Mouse (Mus musculus) erythroblast, adult 5-6 weeks (primary cell): ENCODE data around the gene Dusp8. TPM values are rescaled to one million over a fixed set of nuclear protein-coding genes. Genes with fewer than 3 reads are reported as not detected.
"Not testable (repeated sequence)": the region's sequence is repeated elsewhere in the genome, so short reads cannot be mapped to it uniquely, and the experiment has no call there.

Experiments
- ATAC-seq: replicated peaks from 2 replicates; pipeline ENCODE4 v1.8.0; 2016; ENCODE audit warnings: moderate number of reproducible peaks, mild to moderate bottlenecking, moderate TSS enrichment, inconsistent platforms; ENCODE audit not compliant: poor library complexity, low FRiP score, severe bottlenecking
- total RNA-seq, 2 experiments: library from RNA; stranded (forward) in 1 of 2; stranded (reverse) in 1 of 2; fragments of 150-400 nt in 1 of 2; fragments of 200-764, 138-1000 nt in 1 of 2; gene quantifications; 2 replicates each; pipeline versions ENCODE4 v1.2.3 to v1.2.4; 2015 to 2017; ENCODE audit warnings: low replicate concordance in 2 of 2

Gene Dusp8
- total RNA-seq (2015; ENCODE audit: low replicate concordance) (13.3 and 22.2 TPM in 2 replicates), total RNA-seq (2017; ENCODE audit: low replicate concordance) (14.7 and 15.9 TPM in 2 replicates)

DNA sequence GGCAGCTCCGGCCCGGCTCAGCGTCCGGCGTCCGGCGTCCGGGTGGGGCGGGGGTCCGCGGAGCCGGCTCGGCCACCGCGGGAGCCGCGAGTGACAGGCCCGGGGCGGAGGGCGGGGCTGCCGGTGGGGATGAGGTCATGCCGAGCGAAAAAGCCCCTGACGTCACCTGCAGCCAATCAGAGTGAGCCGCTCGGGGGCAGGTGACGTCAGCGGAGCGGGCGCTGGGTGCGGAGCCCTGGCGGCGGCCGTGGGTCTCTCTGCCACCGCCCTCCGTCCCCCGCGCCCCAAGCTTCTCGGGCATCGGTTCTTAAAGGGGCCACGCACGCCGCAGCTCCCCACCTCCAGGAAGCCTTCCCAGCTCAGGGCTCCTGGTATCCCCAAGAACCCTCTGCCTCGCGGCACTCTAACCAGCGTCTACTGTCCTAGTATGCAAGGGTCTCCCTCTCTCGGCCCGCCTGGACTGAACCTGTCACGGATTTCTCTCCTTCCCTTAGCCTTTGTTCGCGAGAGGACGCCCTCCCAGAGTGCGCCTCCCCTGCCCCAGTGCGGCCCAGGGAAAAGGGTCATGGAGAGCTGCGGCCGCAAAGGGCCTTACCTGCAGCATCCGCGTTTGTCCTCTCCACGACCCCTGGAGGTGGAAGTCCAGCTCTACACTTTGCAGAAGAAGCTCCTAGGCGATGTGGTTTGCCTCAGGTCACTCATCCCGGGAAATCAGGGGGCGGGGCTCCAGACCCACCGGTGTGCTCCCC lies at the start of gene Dusp8:
Gene Dusp8 (minus strand): TSS at position 661 of the 749 bp plus-strand sequence.
- peak; percentile 76 for ATAC-seq

DNA sequence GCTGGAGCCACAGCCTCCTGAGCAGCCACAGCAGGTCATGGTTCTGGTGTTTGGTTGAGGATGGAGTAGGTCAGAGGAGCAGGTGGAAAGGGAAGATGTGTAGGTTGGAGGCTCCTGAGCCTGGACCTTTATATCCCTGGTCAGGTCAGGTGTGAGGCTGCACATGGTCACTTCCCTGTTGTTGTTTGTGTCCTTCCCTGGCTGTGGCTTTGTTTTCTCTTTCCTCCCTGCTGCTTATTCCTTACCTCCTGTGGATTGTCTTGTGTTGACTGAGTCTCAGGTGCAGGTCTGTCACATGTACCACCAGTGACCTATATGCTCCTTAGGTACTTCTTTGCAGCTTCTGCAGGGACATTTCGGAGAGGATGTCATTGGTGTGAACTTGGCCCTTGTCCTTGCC lies 48.9 kb upstream of the Dusp8 start, which contains the start of gene Gm45337:
Gene Gm45337 (minus strand): TSS at position 101 of the 400 bp plus-strand sequence.
- ATAC-seq: no peak

DNA sequence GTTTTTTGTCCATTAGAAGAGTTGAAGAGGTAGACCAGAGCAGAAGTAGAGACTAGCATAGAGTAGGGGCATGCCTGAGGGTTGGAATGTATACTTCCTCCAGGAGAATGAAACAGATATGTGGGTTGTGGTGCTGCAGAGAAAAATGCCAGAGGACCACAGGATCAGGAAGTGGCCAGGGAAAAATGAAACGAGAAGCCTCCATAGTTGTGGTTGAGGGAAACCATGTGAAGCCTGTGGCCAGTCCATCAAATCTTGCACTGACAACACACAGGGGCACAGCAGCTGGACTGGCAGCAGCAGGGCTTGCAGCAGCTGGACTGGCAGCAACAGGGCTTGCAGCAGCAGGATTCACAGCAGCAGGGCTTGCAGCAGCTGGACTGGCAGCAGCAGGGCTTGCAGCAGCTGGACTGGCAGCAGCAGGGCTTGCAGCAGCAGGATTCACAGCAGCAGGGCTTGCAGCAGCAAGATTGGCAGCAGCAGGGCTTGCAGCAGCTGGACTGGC lies 47.9 kb upstream of the Dusp8 start:
- ATAC-seq: not testable (repeated sequence)

DNA sequence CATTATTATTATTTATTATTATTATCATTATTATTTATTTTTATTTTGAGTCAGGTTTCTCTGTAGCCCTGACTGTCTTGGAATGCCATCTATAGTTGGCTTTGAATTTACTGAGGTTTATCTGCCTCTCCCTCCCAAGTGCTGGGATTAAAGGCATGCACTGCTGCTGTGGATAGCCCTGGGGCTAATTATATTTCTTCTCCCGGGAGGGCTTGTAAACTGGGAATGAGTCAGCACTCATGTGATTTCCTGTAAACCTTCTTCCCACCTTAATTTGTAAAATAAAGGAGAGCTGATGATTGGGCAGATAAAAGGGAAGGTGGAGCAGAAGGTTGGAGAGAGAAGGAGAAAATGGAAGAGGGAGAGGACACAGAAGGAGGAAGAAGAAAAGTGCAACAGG lies 45.1 kb upstream of the Dusp8 start:
- ATAC-seq: no peak

DNA sequence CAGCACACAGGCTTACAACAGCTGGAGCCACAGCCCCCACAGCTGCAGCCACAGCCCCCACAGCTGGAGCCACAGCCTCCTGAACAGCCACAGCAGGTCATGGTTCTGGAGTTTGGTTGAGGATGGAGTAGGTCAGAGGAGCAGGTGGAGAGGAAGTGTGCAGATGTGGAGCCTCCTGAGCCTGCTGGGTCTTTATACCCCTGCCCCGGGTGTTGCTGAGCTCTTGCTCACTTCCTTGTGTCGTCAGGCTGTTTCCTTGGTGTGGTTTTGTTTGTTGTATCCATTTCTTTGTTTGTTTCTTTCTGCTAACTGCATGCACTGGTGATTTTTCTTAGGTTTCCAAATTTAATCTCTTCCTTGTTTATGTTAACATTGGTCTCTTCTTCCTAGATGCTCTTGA lies 40.3 kb upstream of the Dusp8 start, which contains the start of gene Gm39115:
Gene Gm39115 (minus strand): TSS at position 101 of the 400 bp plus-strand sequence.
- not testable (repeated sequence) for ATAC-seq

DNA sequence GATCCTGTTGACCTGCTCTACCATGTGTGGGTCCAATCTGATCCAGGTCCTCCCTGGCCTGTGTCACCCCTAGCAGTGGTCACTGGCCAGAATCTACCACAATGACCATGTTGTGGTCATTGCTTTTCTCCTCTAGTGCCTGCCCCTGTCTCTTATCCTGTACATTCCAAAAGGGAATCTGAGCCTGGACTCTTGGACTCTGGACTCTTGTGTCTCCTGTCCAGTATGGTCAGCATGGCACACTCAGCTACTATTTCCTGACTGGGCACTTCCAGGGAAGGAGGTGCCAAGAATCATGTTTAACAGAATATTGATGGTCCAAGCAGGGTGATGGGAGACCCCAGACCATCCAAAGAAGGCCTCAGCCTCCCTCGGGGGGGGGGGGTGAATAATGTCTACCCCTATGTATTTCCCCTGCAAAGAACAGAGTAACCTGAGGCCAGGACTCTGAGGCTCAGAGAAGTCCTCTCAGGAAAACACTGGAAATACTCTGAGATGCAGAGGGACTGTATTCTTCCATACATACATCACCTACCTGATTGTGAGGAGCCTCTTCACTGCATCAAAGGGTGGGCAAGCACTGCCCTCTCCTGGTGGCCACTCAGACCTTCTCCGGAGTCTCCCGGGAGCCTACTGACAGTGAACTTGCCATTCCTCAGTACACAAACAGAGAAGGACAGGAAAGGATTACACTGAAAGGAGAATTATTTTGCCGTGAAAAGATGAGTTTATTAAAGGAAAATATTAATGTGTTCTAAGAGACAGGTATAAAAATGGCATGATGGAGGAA lies 38.8 kb upstream of the Dusp8 start:
- no peak for ATAC-seq

DNA sequence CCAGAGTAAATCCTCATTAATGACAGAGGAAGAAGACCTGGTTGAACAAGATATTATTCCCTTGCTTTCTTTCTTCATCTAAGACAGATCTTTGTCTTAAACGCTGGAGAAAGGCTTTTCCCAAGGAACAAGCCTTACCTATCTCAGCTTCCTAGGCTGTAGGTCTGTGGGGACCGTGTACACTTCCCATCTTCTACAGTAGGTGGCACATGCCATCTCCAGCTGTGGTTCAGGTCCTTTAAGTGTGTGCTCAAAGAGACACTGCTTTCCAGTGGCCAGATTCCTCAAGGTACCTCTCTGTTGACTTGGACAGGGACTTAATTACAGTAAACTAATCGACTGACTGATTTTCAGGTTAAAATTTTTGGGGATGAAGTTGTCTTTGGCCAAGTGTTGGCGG lies 33.2 kb upstream of the Dusp8 start:
- ATAC-seq: no peak

DNA sequence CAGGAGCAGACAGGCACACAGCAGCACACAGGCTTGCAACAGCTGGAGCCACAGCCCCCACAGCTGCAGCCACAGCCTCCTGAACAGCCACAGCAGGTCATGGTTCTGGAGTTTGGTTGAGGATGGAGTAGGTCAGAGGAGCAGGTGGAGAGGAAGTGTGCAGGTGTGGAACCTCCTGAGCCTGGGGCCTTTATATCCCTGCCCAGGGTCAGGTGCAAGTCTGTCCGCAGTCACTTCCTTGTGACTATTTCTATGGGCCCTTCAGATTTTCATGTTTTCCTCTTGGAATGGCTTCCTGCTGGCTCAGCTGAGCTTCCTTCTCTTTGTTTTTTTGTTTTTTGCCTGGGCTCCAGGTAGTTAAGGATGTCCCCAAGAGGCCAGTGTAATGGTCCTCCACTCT lies 25.0 kb upstream of the Dusp8 start, which contains the start of gene Gm45618:
Gene Gm45618 (minus strand): TSS at position 101 of the 400 bp plus-strand sequence.
- ATAC-seq: not testable (repeated sequence)

DNA sequence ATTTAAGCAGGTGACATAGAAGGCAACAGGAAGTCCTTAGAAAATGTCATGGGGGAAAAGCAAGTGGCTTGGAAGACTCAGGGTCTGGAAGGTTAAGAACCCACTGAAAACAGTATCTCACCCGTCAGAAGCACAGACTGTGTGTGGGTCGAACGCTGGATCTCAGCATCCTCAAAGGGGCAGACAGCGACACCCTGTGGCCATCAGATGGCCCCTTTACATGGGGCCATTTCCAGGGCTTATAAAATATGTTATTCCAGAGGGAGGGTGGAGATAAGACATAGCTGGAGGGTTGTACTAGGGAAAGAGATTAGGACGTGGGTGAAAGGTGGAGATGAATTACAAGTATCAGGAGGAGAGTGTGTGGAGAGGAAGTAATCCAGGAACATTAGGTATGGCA lies 24.0 kb upstream of the Dusp8 start:
- peak; percentile 70 for ATAC-seq

DNA sequence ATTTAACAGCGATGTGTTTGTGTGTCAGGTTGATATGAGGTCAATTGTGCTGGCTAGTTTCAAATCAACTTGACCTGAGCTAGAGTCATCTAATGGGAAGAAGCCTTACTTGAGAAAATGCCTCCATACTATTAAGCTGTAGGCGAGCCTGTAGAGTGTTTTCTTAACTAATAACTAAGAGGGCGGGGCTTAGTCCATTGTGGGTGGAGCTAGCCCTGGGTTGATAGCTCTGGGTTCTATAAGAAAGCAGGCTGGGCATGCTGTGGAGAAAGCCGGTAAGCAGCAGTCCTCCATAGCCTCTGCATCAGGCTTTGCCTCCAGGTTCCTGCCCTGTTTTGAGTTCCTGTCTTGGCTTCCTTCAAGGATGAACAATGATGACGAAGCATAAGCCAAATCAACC lies 9.1 kb upstream of the Dusp8 start:
- 0 out of 2 replicates have a peak, but pooled peaks have one; percentile 50 for ATAC-seq

DNA sequence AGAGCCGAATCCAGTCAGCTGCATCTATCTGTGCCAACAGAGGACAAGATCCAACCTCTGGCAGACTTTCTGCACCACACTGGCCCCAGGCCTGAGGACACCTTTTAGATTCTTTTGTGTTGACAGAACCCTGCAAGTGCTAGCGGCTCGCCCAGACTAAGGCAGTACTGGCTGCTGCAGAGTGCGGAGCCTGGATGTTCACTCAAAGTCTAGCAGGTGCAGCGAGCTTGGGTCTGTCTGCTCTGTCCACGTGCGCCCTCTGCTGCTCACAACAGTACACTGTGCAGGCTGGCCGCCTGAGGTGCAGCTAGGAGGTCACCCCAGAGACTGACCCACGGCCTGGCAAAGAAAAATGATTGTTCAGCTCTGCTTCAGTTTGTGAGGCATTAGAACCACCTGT lies 2.1 kb upstream of the Dusp8 start:
- ATAC-seq: peak; percentile 67

DNA sequence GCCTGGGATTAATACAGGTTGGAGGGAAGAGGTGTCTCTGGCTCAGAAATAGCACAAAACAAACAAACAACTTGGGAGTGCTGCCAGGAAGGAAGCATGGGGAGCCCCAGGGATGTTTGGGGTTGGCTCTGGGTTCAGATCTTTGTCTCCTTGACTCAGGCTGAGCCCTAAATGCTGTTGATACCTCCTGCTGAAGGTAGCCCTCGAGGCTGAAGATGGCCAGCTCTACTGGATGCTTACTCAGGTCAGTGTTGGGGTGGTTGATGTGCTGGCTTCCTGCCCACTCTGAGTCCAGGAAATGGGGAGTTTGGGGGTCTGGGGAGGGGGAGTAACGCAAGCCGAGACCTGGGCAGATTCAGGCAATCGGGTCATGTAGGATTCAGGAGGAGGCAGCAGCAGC lies 1.1 kb upstream of the Dusp8 start:
- no peak for ATAC-seq

DNA sequence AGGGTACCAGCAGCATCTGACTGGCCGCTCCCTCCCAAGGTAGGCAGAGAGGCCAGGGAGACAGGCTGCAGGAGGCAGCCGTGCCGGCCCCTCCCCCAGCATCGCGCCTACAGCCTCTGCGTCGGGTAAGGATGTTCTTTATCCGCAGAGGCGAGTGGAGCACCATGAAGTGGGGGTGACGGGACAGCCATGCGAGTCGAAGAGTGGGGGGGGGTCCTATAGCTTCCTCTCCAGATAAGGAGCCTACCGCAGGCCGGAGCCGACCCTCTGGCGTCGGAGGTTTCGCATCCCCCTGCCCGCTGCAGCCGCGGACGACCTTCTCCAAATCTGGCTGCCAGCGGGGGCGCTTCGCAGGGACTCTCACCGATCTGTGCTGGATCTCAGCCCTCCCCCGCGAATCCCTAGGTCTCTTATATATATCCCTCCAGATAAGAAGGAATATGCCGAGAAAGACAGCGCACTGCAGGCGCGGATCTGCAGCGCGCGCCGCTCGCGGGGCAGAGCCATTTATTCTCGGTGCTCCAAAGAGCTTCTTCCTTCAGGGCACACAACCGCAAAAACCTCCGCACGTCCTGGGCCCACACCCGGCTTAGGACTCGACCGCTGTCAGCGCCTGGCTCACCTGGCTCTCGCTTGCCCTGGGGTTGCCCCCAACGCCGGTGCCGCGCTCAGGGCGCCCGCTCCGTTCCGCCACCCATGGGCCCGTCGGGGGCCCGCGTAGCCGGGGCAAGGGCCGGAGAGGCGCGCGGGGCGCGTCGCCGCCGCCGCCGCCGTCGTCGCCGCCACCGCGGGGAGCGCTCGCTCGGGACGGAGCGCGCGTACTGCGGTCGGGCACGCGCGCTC lies 1.1 kb downstream of the Dusp8 start:
- ATAC-seq: peak; percentile 42

DNA sequence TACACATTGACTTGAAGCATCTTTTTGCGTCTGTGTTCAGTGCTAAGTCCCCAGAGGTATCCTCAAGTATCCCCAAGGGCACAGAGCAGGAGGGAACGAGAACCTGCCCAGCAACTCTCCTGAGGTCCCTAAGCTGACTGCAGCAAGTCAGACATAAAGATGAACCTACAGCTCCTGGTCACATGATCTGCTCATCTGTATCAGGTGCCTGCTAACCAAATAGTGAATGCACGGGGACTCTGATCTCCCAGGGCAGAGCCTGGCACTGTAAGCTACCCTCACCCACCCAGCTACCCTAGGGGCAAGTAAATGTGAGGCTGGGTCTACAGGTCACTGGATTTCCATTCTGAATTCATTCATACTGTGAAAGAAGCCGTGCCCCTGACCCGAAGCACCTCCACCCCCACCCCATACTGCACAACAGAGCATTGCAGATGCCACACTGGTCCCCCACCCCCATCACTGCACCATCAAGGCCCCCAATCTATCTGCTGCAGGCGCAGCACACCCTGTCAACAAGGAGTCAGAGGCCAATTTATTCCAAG lies 1.9 kb downstream of the Dusp8 start:
- ATAC-seq: no peak

DNA sequence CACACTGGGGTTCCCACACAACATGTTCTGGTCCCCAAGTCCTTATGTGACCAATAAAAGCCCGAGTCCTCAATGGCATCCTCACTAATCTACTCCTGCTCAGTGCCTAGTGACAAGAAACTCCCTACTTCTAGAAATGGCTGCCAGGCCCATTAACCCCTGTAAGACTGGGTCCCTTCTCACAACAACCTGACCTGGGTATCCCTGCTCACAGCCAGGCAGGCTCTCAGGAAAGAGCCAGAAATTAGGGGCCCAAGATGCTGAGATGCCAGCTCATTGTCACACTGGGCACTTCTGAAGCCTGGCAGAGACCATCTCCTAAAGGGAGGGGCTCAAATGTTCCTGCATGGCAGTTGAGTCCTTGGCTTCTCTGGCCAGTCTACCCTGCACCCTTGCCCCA lies 2.7 kb downstream of the Dusp8 start:
- ATAC-seq: no peak

DNA sequence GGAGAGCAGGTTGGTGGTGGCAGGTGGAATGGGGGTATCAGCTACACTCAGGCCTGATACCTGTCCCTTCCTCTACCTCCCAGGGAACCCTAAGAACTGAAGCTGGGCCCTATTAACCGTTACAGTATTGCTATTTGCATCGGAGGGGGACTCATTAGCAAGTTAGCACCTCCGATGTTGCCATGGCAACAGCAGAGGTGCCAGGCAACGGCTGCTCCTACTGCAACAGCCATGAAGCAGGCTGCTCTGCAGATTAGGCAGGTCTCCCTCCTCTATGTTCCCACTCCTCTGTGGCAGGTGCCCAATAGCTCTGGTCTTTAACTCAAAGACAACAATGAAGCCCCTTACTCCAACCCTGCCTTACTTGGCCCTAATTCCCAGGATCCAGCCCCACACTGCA lies 3.8 kb downstream of the Dusp8 start:
- ATAC-seq: no peak

DNA sequence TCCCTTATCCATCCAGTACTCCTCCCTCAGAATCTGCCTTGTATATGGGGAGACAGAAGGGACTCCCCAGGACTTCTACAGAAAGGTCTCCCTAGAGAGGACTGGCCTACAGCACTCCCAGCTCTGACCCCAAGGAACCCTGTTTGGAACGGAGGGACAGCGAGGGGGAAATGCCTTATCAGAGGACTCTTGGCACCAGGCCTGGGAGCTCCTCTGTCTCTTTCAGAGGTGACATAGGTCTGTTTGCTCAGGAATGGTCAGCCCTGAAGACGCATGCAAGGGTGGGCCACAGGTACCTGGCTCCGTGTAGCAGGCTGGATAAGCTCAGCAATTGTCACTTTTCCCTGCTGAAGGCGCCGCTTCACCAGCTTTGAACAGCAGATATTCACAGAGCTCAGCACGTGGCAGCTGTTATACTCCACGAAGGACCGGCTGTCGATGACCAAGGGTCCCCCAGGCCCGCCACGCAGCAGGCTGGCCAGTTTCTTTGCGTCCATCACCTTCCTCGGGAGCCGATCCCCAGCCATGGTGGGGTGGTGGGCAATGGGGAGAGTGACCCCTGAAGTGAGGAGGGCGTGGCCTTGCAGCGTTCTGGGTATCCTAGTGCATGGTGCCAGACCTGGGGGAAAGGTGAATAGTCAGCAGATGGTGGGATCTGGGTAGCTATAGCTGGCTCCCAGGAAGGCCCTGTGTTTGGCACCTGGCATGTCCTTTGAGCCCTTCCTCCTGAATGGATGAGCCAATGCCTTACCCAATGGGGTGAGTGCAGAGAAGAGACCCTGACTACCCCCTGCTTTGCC lies 5.8 kb downstream of the Dusp8 start:
- no peak for ATAC-seq

DNA sequence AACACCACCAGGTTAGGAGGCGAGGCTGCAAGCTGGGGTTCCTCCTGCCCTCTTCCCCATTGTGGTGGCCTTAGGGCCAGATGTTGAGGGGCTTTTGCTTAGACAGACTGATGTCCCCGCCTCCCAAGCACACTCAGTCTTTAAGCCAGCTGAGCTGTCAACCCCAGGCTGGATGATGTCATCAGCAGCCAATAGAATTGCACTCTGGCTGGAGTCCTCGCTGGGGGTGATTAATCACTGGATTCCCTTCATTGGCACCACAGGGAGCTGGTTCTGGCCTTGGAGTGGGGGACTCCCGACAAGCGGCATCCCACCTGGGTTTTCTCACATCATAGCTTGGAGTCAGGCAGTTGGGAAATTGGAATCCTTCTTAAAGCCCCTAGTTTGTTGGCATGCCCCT lies 6.8 kb downstream of the Dusp8 start:
- peak; percentile 62 for ATAC-seq
